Mouse (Mus musculus) myocyte (in vitro differentiated cells): Measurements from ENCODE around the gene Lamc1.

ENCODE experiments used
- CEBPB ChIP-seq: IDR thresholded peaks from 2 replicates; pipeline ENCODE4 v1.6.1; 2011; ENCODE audit warnings: mild to moderate bottlenecking, moderate library complexity; ENCODE audit not compliant: poor library complexity, insufficient read depth, severe bottlenecking
- E2F4 ChIP-seq: IDR thresholded peaks from one replicate; pipeline ENCODE4 v1.6.1; 2011; ENCODE audit warnings: mild to moderate bottlenecking, control low read depth, moderate library complexity; ENCODE audit not compliant: insufficient read depth
- MAX ChIP-seq: IDR thresholded peaks from one replicate; pipeline ENCODE4 v1.6.1; 2011; ENCODE audit warnings: low read depth, mild to moderate bottlenecking, control low read depth
- MYOD1 ChIP-seq, 3 experiments: IDR thresholded peaks; one replicate each; pipeline ENCODE4 v1.6.1; 2011; ENCODE audit warnings: control low read depth in 2 of 3, low read depth in 2 of 3, mild to moderate bottlenecking in 2 of 3, moderate library complexity in 1 of 3; ENCODE audit not compliant: insufficient read length in 2 of 3, control insufficient read depth in 1 of 3
- MYOG ChIP-seq, 3 experiments: IDR thresholded peaks; one replicate each; pipeline ENCODE4 v1.6.1; 2011; ENCODE audit warnings: control low read depth in 2 of 3, low read depth in 2 of 3, mild to moderate bottlenecking in 2 of 3; ENCODE audit not compliant: insufficient read length in 2 of 3, control insufficient read depth in 1 of 3, insufficient read depth in 1 of 3
- POLR2A ChIP-seq: IDR thresholded peaks from one replicate; pipeline ENCODE4 v1.6.1; 2011; ENCODE audit warnings: low read depth, mild to moderate bottlenecking, control low read depth, moderate library complexity; ENCODE audit not compliant: insufficient read length
- POLR2AphosphoS2 ChIP-seq: IDR thresholded peaks from one replicate; pipeline ENCODE4 v1.6.1; 2011; ENCODE audit warnings: low read depth, control low read depth; ENCODE audit not compliant: insufficient read length
- TCF12 ChIP-seq: IDR thresholded peaks from one replicate; pipeline ENCODE4 v1.6.1; 2011; ENCODE audit warnings: mild to moderate bottlenecking, control low read depth; ENCODE audit not compliant: poor library complexity, insufficient read depth, severe bottlenecking
- TCF3 ChIP-seq: IDR thresholded peaks from one replicate; pipeline ENCODE4 v1.6.1; 2011; ENCODE audit warnings: low read depth, control low read depth; ENCODE audit not compliant: insufficient read length
- USF1 ChIP-seq: IDR thresholded peaks from one replicate; pipeline ENCODE4 v1.6.1; 2011; ENCODE audit warnings: low read depth, mild to moderate bottlenecking, control low read depth, moderate library complexity

DNA sequence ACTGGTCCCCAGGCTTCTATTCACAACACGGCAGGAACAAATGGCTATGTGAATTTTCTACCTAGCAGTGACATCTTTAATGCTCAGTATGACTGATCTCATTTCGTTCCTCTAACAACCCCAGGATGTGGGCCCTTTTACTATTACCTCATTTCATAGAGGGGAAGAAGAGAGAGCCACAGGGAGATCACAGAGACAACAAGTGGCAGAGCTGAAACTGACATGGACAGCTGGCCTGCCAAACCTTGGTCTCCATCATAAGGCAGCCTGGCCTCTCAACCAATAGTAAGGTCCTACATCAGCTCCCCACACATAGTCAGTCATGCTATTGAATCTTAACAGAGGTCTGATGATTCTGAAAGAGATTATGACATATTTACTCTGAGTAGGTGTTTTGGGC, 12.4 kb upstream of the Lamc1 start:
- TF ChIP-seq MYOG (IDR thresholded peaks at IDR 0.05; ENCODE audit: control insufficient read depth in 1 of 3, insufficient read depth in 1 of 3, insufficient read length in 2 of 3, low read depth in 2 of 3) (no peak), POLR2A (no peak), USF1 (no peak), TCF12 (no peak), E2F4 (no peak), MYOD1 (IDR thresholded peaks at IDR 0.05; ENCODE audit: control insufficient read depth in 1 of 3, insufficient read length in 2 of 3, low read depth in 2 of 3) (peak in 2 of 3 experiments; percentile 82 to 87), MAX (no peak), POLR2AphosphoS2 (no peak), CEBPB (no peak), TCF3 (no peak)
